ENCODE assay signal across 16 mouse cellular contexts in the genomic region with DNA sequence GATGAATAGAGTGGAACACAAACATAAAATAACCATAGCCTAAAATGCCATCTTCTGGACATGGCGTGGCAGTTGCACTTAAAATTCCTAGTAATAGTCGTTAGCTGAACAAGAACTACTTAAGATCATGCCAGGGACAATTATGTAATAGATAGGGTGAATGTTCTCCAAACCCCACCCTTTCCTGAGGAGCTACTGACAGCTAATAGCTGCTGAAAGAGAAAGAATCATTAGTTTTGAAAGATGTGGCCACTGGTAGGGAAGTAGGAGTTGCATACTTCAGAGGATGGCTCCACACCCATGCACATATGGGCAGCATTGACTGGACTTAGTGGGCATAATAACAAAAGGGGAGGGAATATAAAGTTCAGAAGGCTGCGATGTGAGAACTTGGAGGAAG.
"Had no signal": no experiment of that assay in that cellular context is flagged by ENCODE, and none has a peak within 500 bp of the region (broad histone marks: within the 10 kb centered on the region; RNA-seq: fewer than 3 reads in every experiment).

No protein-coding gene starts in this region.

- H3K9me3 ChIP-seq: kidney, embryonic 15.5 days; limb, embryonic 10.5 days; liver, embryonic 15.5 days; midbrain, embryonic 13.5 days; neural tube, embryonic 12.5 days; stomach, embryonic 15.5 days had no signal

- DNase-seq: kidney, postnatal 14 days; lung, embryonic 14.5 days; retina, postnatal 1 day; right cerebral cortex, postnatal 4 days; thymus, adult 2 months; thymus, postnatal 25 days had no signal

- H3K36me3 ChIP-seq: kidney, embryonic 15.5 days; limb, embryonic 10.5 days; liver, embryonic 15.5 days; midbrain, embryonic 13.5 days; neural tube, embryonic 12.5 days; stomach, embryonic 15.5 days had no signal

- H3K4me3 ChIP-seq: kidney, embryonic 15.5 days; left cerebral cortex, adult 2 months; limb, embryonic 10.5 days; liver, embryonic 15.5 days; midbrain, embryonic 13.5 days; neural tube, embryonic 12.5 days; stomach, embryonic 15.5 days had no signal

- H3K27me3 ChIP-seq: kidney, embryonic 15.5 days; liver, embryonic 15.5 days; midbrain, embryonic 13.5 days; neural tube, embryonic 12.5 days; stomach, embryonic 15.5 days had no signal

- H3K4me1 ChIP-seq: kidney, embryonic 15.5 days; limb, embryonic 10.5 days; midbrain, embryonic 13.5 days; neural tube, embryonic 12.5 days; stomach, embryonic 15.5 days had no signal

- ATAC-seq: inflammation-experienced regulatory T-cells, adult 6 months; intestine, postnatal 0 days; midbrain, embryonic 13.5 days had no signal

- H3K27ac ChIP-seq: kidney, embryonic 15.5 days; left cerebral cortex, adult 2 months; limb, embryonic 10.5 days; liver, embryonic 15.5 days; macrophage; midbrain, embryonic 13.5 days; neural tube, embryonic 12.5 days; stomach, embryonic 15.5 days had no signal
